Mouse (Mus musculus) lung, embryonic 14.5 days (tissue): ENCODE results near the gene 2310039H08Rik. TPM values are rescaled to one million over a fixed set of nuclear protein-coding genes. Genes with fewer than 3 reads are reported as not detected.

Source experiments
- ATAC-seq: fragments of 200-750 bp; cut with Nextera tagmentation; 2 replicates; pipeline ENCODE4 v1.8.0; 2017; ENCODE audit warnings: mild to moderate bottlenecking, moderate TSS enrichment, moderate library complexity; ENCODE audit not compliant: insufficient read depth
- DNase-seq: peaks from one replicate; pipeline ENCODE4 v3.0.0-alpha.2; 2015
- H3K27ac ChIP-seq: fragments of 300-500 bp; sonication (generic); 2 replicates; pipeline ENCODE4 v1.5.1; 2014; ENCODE audit warnings: low read depth, mild to moderate bottlenecking, moderate library complexity
- H3K27me3 ChIP-seq: fragments of 300-500 bp; sonication (generic); 2 replicates; pipeline ENCODE4 v1.6.1; 2014; ENCODE audit warnings: low read length, control low read depth; ENCODE audit not compliant: insufficient read depth
- H3K36me3 ChIP-seq: fragments of 300-500 bp; sonication (generic); 2 replicates; pipeline ENCODE4 v1.6.1; 2014; ENCODE audit warnings: control low read depth; ENCODE audit not compliant: insufficient read depth
- H3K4me1 ChIP-seq: fragments of 300-500 bp; sonication (generic); 2 replicates; pipeline ENCODE4 v1.6.1; 2014; ENCODE audit warnings: antibody characterized with exemption, control low read depth; ENCODE audit not compliant: insufficient read depth
- H3K4me2 ChIP-seq: fragments of 300-500 bp; sonication (generic); 2 replicates; pipeline ENCODE4 v1.6.1; 2014; ENCODE audit warnings: mild to moderate bottlenecking
- H3K4me3 ChIP-seq: fragments of 300-500 bp; sonication (generic); 2 replicates; pipeline ENCODE4 v1.5.1; 2014; ENCODE audit warnings: low read depth, low read length
- H3K9ac ChIP-seq: fragments of 300-500 bp; sonication (generic); 2 replicates; pipeline ENCODE4 v1.6.1; 2014
- H3K9me3 ChIP-seq: fragments of 300-500 bp; sonication (generic); 2 replicates; pipeline ENCODE4 v1.6.1; 2016; ENCODE audit warnings: low read depth, low read length, control low read depth
- CTCF ChIP-seq: IDR thresholded peaks from 2 replicates; pipeline ENCODE4 v1.5.1; 2016; ENCODE audit warnings: antibody characterized with exemption, low read depth
- WGBS: fragments of 180-500 bp; shearing (Covaris S2); extraction: QIAGEN DNeasy Blood & Tissue Kit; methylation state at CpG from one replicate; pipeline ENCODE4 v1.1.7; 2014; 5-methylcytosine and 5-hydroxymethylcytosine counted together
- polyA plus RNA-seq: library from polyadenylated mRNA; unstranded; fragments of >200 nt; fragmentation: Nextera tagmentation; extraction: Ambion mirVana; gene quantifications from 2 replicates; pipeline ENCODE4 v1.2.1, GENCODE M21; 2014

2310039H08Rik gene
- polyA plus RNA-seq, 1 experiment from 2014 or later, result 64.7 TPM

DNA sequence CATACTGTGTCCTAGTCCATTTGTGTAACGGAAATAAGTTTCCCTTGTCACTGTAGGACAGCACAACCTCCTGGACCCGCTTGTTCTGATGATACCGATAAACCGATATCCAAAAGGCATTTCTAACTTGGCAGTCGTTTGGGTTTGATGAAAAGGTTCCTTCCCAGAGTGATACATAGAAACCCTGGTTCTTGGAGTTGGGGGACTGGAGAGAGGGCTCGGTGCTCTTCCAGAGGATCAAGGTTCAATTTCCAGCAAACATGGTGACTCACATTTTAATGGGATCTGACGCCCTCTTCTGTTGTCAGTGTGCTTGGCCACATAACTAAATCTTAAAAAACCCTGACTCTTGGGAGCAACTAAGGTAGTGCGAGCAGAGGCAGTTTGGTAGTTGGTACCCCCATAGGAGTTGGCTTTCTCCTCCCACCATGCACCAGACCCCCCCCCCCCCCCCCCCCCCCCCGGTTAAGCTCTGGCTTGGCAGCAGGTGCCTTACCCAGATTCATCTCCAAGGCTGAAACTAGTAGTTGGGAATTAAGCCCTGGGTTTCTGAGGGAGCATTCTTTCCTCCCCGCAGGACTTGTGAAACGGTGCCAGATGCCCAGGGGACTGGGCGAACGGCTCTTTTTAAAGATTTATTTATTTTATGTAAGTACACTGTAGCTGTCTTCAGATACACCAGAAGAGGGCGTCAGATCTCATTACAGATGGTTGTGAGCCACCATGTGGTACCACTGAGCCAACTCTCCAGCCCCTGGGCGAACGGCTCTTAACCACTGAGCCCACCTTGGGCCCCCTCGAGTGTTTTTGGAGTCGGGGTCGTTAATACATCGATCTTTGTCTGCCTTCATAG lies 1.1 kb downstream of the 2310039H08Rik start:
- DNase-seq (peak; percentile 67), ATAC-seq (no peak; the same call in 1 of the 2 replicates)
- peaks cover 46% of the 10 kb centered on the region for H3K36me3 ChIP-seq
- H3K9ac ChIP-seq, result peak overlapping the region; percentile 79
- H3K27me3 ChIP-seq, result no peaks in the 10 kb centered on the region
- H3K9me3 ChIP-seq, result no peaks in the 10 kb centered on the region
- H3K27ac ChIP-seq, result peak overlapping the region; percentile 86
- peak; percentile 41 for TF ChIP-seq CTCF
- H3K4me2 ChIP-seq, result peak overlapping the region; percentile 75
- peak overlapping the region; percentile 91 for H3K4me3 ChIP-seq
- 6% methylated on average over 19 of the region's 20 CpGs for WGBS
- peaks cover 5% of the 10 kb centered on the region; the same call in 1 of the 2 replicates for H3K4me1 ChIP-seq

DNA sequence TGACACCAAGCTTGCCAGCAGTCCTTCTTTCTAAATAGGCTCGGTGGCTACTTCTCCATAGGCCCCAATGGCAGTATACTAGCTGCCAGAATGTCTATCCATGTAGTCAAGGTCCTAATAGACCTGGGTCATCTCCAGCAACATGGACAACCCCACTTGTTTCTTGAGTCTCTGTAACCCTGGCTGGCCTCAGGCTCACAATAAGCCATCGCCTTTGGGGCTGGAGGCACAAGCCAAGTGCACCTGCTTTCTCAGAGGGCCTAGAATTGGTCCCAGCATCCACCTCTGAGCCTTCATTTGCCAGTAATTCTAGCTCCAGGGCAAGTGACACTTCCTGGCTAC lies 1.7 kb downstream of the 2310039H08Rik start:
- H3K4me2 ChIP-seq, result peak overlapping the region; percentile 75
- H3K36me3 ChIP-seq, result peaks cover 52% of the 10 kb centered on the region
- DNase-seq, result no peak
- no peaks in the 10 kb centered on the region for H3K27me3 ChIP-seq
- no peak overlapping the region for H3K27ac ChIP-seq
- 0 out of 2 replicates have a peak overlapping the region, but pooled peaks have one; percentile 91 for H3K4me3 ChIP-seq
- H3K9ac ChIP-seq, result no peak overlapping the region
- TF ChIP-seq CTCF, result no peak
- no peak for ATAC-seq
- no peaks in the 10 kb centered on the region for H3K9me3 ChIP-seq
- H3K4me1 ChIP-seq, result peaks cover 5% of the 10 kb centered on the region; the same call in 1 of the 2 replicates
- WGBS, result 30% methylated on average over 2 of the region's 2 CpGs

DNA sequence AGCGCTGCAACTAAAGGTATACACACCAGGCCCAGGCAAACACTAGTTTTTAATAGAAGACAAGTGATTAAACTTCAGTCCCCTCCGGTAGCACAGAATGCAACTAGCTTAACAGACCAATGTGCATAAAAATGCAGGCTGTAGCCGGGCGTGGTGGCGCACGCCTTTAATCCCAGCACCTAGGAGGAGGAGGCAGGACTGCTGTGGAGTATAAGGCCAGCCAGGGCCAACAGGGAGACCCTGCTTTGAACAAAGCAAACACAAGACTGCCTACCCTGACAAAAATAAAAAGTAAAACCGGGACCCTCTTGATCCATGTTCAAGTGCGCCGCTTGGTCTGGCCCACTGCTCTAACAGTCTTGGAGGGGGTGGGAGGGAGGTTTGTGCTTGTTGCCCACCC lies 2.6 kb downstream of the 2310039H08Rik start:
- 90% methylated on average over 9 of the region's 9 CpGs for WGBS

DNA sequence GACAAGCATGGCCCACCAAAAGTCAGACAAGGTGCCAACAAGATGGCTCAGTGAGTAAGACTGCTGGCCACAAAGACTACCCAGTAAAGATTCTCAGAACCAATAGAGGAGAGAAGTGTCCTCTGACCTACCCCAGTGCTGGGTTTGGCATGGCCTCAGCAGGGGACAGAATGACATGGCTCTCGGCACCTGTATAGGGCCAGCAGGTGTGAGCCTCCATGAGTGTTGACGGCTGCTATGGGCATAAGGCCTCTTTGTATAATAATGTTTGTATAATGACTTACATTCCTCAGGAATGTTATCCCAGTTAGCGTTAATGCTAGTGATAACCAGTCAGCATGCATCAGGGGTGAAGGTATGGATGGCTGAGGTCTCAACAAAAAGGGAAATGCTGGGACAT lies 3.7 kb downstream of the 2310039H08Rik start:
- no peak for TF ChIP-seq CTCF

More for the DNA sequence above, 2.6 kb downstream of the 2310039H08Rik start:
- Histone ChIP-seq H3K4me3 (no peak overlapping the region), H3K4me1 (peaks cover 5% of the 10 kb centered on the region; the same call in 1 of the 2 replicates), H3K4me2 (no peak overlapping the region), H3K9ac (no peak overlapping the region), H3K9me3 (no peaks in the 10 kb centered on the region), H3K36me3 (peaks cover 62% of the 10 kb centered on the region), H3K27ac (peak overlapping the region; percentile 52; the same call in 1 of the 2 replicates), H3K27me3 (no peaks in the 10 kb centered on the region)
- no peak for TF ChIP-seq CTCF
- no peak for ATAC-seq
- no peak for DNase-seq

DNA sequence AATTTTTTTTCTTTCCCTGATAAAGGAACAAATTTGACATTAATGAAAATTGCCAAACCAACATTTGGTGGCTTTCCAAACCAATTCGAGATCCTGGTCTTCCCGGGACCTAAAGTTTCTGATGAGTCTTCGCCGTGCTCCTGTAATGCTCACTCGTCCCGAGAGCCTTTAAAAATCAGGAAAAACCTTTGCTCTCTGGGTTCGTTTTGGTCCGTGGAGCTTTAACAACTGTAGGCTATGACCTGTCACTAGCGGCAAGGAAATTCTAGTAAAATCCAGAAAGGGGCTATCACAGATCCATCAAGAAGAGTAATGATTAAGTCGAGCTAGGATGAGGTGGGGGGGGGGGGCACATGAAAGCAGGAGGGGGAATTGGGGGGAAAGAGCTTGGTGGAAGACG lies 9.4 kb downstream of the 2310039H08Rik start:
- peaks cover 40% of the 10 kb centered on the region for H3K36me3 ChIP-seq
- no peak for TF ChIP-seq CTCF
- peak; percentile 8 for ATAC-seq
- H3K27ac ChIP-seq, result peak overlapping the region; percentile 81
- H3K27me3 ChIP-seq, result no peaks in the 10 kb centered on the region
- H3K9ac ChIP-seq, result peak overlapping the region; percentile 79
- peak overlapping the region; percentile 78 for H3K4me2 ChIP-seq
- peak overlapping the region; percentile 79 for H3K4me3 ChIP-seq
- peak; percentile 31 for DNase-seq
- no peaks in the 10 kb centered on the region for H3K9me3 ChIP-seq
- H3K4me1 ChIP-seq, result no peaks in the 10 kb centered on the region
- WGBS, result 2% methylated on average over 11 of the region's 11 CpGs

More for the DNA sequence above, 3.7 kb downstream of the 2310039H08Rik start:
- no peak overlapping the region for H3K4me2 ChIP-seq
- peak overlapping the region; percentile 52 for H3K27ac ChIP-seq
- DNase-seq, result peak; percentile 27
- ATAC-seq, result no peak
- peaks cover 69% of the 10 kb centered on the region for H3K36me3 ChIP-seq
- no peaks in the 10 kb centered on the region for H3K27me3 ChIP-seq
- H3K9me3 ChIP-seq, result no peaks in the 10 kb centered on the region
- WGBS, result 53% methylated on average over 3 of the region's 3 CpGs
- no peak overlapping the region for H3K9ac ChIP-seq
- peaks cover 5% of the 10 kb centered on the region; the same call in 1 of the 2 replicates for H3K4me1 ChIP-seq
- no peak overlapping the region for H3K4me3 ChIP-seq

DNA sequence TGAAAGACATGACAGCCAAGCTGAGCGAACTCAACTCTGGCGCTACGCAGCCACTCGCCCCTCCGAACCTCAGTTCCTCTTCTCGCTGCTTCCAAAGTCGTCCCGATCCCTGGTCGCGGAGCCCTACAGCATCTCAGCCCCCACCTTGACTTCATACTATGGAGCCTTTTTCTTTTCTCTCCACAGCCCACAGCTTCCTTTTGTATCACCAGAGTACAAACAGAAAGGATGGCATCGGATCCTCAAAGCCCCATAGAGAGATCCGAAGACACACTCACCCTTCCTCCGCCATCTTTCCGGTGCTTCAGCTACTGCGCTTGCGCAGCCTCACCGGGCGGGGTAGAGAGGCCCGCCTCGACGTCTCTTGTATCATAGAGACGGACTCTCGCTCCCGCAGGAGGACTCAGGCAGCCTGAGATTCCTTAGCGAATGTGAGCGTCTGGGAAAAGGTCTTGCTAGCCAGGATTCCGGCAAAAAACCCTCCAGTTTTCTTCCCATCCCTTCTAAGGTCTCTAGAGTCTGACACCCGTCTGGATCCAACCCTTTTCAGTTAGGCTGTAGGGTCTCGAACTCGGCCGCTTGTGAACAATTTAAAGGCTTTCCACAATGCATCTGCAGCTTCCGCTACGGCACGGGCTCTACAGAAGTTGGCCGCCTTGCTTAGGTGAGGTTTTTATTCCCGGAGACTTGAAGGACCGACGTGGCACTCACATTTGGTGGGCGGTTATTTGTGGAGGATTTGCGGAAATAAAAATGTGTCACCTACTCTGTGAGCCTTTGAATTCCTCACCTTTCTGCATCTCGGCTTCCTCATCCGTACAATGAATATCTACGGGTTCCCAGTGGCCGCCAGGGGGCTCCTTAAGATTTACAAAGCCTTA lies 10.1 kb downstream of the 2310039H08Rik start, which contains the start of gene Rpl7l1:
TSS of gene Rpl7l1 (minus strand) at position 332 of the 881 bp plus-strand sequence.
- H3K27ac ChIP-seq, result peak within 1 kb of the TSS; percentile 81
- no peaks in the 10 kb centered on the region for H3K4me1 ChIP-seq
- H3K9me3 ChIP-seq, result no peaks in the 10 kb centered on the region
- H3K36me3 ChIP-seq, result peaks cover 33% of the 10 kb centered on the region
- no peaks in the 10 kb centered on the region for H3K27me3 ChIP-seq
- H3K4me2 ChIP-seq, result peak within 1 kb of the TSS; percentile 78
- peak within 1 kb of the TSS; percentile 79 for H3K4me3 ChIP-seq
- TF ChIP-seq CTCF, result peak; percentile 73
- H3K9ac ChIP-seq, result peak within 1 kb of the TSS; percentile 79
- ATAC-seq (peak; percentile 95), DNase-seq (peak; percentile 97)
- under 1% methylated on average over 44 of the region's 44 CpGs for WGBS
